Mouse (Mus musculus) right cerebral cortex, postnatal 10 days (tissue): ENCODE data around the gene Nudcd3.
A peak's percentile ranks its signal among the peaks of the same experiment; 100 is the strongest.

ENCODE experiments used
- DNase-seq, 2 experiments: peaks; one replicate each; pipeline ENCODE4 v3.0.0; 2021; ENCODE audit warnings: low spot score in 2 of 2

The Nudcd3 gene

DNA sequence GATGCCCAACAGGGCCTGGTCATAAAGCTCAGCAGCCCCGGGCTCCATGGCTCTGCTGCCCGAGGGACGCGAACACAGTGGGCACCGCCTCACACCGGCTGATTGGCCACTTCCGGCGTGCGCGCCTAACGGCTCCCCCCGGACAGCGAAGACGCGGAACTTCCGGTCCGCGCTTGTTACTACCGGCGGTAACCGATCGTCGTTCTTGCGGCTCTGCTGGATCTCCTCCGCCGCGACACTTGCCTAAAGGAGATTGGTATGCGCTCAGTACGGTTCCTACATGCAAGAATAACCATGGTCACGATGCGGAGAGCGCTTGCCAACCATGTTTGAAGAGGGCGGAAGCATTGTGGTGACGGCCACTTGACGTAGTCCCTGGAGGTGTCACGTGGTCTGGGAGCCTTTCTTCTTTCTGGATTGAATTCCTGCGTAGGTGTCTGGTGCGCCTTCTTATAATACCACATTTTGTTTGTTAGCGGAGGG is at the start of gene Nudcd3:
Gene Nudcd3 (minus strand): TSS at position 329 of the 483 bp plus-strand sequence.
- peak; percentile 92 to 95 for DNase-seq

DNA sequence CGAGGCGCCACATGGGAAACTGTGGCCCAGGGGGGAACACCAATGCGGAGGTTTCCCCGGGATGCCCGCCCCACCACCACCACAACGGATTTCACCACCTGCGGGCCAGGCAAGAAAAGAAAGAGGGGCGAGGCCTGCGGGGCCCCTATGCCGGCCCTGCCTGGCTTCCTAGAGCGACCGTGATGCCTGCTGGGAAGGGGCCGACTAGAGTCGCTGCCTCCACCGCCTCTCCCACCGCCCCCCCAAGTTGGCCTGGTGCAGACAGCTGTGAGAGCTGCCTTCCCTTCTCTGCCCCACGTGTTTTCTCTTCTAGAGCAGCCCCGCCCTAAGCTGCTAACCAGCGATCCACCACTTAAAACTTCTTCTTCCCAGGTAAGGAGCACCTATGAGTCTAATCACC is 44.5 kb upstream of the Nudcd3 start:
- DNase-seq = no peak

DNA sequence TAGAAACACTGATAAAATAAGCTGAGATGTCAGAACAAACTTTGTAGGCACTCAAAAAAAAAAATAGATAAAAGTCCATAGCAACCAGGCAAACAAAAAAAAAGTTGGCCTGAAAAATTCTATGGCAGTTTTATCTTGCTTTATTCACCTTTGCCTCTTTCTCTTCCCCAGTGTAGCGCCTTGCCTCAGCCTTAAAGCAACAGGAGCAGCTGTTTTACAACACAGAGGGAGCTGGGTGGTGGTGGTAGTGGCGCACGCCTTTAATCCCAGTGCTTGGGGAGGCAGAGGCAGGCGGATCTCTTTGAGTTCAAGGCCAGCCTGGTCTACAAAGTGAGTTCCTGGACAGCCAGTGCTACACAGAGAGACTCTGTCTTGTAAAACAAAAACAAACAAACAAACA is 32.8 kb upstream of the Nudcd3 start:
- no peak for DNase-seq

DNA sequence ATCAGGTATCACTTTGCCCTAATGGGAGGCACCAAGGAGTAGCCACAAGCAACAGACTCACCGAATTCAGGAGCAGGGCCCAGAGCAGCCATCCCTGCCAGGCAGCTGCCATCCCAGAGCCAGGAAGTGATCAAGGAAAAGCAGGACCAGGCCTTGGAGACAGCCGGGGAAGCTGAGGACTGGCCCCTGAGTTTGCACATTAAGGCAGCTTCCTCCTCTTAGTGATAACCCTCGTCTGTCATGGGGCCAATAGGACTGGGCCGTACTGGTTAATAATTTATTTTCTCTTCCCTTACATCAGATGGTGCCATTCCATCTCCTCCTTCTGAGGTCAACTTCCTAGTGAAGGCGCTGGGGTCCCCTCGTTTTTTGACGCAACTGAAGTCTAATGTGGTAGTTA is 29.8 kb upstream of the Nudcd3 start, which contains the start of gene Npc1l1:
Gene Npc1l1 (minus strand): TSS at position 132 of the 400 bp plus-strand sequence.
- no peak for DNase-seq

DNA sequence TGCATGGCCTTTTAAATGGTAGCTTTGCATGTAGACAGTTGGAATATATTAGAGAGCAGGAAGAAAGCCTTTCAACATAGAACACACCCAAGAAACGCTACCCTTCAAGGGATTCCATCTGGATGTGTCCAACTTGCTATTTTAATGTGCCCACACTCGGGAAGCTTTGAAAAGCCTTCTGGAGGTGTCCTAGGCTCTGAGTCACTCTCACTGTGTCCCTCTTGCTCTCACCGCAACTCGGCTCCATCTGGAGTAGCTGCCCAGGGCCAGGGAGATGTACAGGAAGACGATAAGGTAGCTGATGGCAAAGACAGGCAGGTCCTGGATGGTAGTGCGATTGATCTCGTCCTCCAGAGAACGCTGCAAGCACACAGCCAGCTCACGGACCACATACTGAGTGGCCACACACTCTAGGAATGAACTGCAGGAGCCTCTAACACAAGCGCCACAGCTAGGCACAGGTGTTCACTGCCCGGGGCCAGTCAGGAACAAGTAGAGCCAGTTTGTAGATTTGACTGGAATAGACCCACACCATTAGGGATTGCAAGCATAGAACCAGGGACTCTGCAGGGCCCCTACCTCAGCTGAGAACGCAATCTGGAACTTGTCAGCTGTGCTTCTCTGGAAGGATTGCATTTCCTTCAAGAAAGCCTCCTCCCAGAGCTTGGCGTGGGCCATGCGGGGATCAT is 24.5 kb upstream of the Nudcd3 start:
- DNase-seq = no peak

GRCm38 (mm10) chr11:6222187-6222586 is 22.0 kb upstream of the Nudcd3 start:
- no peak for DNase-seq

GRCm38 (mm10) chr11:6219967-6220366 is 19.8 kb upstream of the Nudcd3 start:
- no peak for DNase-seq

GRCm38 (mm10) chr11:6218189-6218896 is 18.1 kb upstream of the Nudcd3 start:
- DNase-seq = no peak

- no peak for DNase-seq
Measured at GRCm38 (mm10) chr11:6216834-6217233, 16.6 kb upstream of the Nudcd3 start.

GRCm38 (mm10) chr11:6208158-6208557 is 7.9 kb upstream of the Nudcd3 start:
- no peak for DNase-seq

- DNase-seq = no peak
Measured at GRCm38 (mm10) chr11:6207090-6207489, 6.9 kb upstream of the Nudcd3 start.

GRCm38 (mm10) chr11:6200570-6200969 is 355 bp upstream of the Nudcd3 start:
- no peak for DNase-seq

DNA sequence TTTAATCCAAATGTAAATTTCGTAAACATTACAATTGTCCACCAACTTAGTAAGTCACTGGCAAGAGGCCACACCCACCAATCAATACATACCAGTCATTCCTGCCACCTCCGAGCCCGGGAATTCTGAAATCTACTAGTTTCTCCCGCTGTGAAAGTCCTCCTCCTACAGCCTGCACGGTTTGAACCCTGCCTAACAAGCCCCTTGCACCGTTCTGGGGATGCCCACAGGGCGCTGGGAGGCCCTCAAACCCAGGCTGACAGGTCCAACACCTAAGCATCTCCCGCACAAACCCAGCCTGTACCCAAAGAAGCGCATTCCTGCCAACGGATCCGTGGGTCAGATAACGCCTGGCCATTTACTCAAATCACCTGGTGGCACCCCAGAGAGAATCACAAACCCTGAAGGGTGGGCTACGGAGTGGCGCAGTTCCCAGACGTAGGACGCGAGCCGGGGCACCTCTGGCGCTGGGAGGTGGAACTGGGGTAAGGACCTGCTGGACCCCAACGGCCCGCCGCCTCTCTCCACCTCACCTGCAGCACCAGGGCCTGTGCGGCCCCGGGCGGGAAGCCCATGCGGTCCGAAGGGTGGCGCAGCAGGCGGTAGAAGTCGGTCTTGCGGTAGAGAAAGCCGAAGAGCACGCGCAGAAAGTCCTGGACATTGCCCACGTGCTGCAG is 667 bp downstream of the Nudcd3 start, which contains the start of gene A730071L15Rik:
Gene A730071L15Rik (plus strand): TSS at position 620 of the 677 bp plus-strand sequence.
- DNase-seq = no peak

GRCm38 (mm10) chr11:6198449-6198848 is 1.8 kb downstream of the Nudcd3 start:
- no peak for DNase-seq

GRCm38 (mm10) chr11:6196780-6197179 is 3.4 kb downstream of the Nudcd3 start:
- no peak for DNase-seq

- DNase-seq = peak; percentile 94 to 96
Measured at GRCm38 (mm10) chr11:6187878-6188277, 12.3 kb downstream of the Nudcd3 start.

- DNase-seq = no peak
Measured at GRCm38 (mm10) chr11:6187399-6187798, 12.8 kb downstream of the Nudcd3 start.

GRCm38 (mm10) chr11:6184202-6184935 is 15.8 kb downstream of the Nudcd3 start:
- DNase-seq = no peak

DNA sequence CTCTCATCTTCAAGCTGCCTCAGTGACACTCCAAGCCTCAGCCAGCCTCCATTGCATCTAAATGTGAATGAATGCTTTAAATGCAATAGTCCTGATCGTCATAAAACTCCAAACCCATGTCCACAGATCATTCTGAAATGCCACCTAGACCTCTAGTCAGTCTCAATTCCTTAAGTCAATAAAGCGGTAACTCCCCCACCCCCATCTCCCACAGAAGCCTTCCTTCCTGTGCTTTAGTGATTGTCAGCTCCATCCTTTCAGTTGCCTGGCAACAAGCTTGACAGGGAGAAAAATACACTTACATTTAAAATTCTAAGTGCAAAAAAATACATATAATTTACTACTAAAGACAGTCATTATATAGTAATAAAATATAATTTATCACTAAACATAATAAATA is 17.0 kb downstream of the Nudcd3 start:
- no peak for DNase-seq

- DNase-seq = no peak
Measured at GRCm38 (mm10) chr11:6180811-6181399, 19.3 kb downstream of the Nudcd3 start.

GRCm38 (mm10) chr11:6179194-6179593 is 21.0 kb downstream of the Nudcd3 start:
- no peak for DNase-seq
